Mouse (Mus musculus) gastrocnemius, postnatal 10 days (tissue): Measurements from ENCODE around the gene Shoc2. TPM values are rescaled to one million over a fixed set of nuclear protein-coding genes. Genes with fewer than 3 reads are reported as not detected.
"Not testable (repeated sequence)": the region's sequence is repeated elsewhere in the genome, so short reads cannot be mapped to it uniquely, and the experiment has no call there.

ENCODE experiments used
- DNase-seq: peaks from one replicate; pipeline ENCODE4 v3.0.0; 2021; ENCODE audit warnings: mixed read lengths
- total RNA-seq, 2 experiments: library from RNA; stranded (reverse); gene quantifications; 2 replicates each; pipeline ENCODE4 v1.2.3; 2021

Shoc2 gene
- total RNA-seq, 2 experiments from 2014 or later, result 25.2 to 29.8 TPM

GRCm38 (mm10) chr19:53933050-53933449 is 11.1 kb upstream of the Shoc2 start:
- no peak for DNase-seq

GRCm38 (mm10) chr19:53934046-53934445 is 10.1 kb upstream of the Shoc2 start:
- DNase-seq, result no peak

GRCm38 (mm10) chr19:53939467-53939866 is 4.6 kb upstream of the Shoc2 start:
- DNase-seq, result no peak

DNA sequence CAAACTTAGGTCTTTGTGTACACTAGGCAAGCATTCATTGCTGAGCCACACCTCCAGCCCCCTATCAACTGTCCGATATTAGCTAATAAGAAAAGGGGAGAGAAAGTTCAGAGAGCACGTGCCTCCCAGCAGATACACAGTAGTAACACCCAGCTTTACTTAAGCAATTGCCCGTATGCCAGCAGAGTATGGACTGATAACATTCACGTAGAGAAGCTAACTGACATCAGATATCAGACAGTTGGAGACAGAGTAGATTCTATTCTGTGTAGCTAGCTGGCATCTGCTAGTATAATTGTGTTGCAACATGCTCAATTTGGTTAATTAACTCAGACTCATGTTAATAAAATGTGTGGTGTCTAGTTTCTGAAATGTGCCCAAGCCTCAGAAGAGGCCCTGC is 3.0 kb upstream of the Shoc2 start:
- no peak for DNase-seq

DNA sequence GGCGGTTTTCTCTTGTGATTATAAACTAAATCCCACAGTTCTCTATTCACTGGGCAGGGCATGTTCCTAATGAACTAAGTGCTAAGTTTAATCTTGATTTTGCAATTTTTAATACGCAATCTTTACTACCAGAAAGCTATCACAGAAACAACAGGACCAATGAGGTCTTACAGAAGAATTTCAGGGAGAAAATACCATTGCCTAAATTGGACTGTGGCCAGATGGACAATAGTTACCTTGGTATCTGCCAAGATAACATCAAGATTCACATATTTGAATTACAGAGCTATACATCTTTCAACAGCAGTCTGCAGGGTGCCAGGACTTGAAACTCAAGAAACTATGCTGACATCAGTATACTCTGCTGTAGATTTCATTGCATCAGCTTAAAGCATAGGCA is 1.8 kb upstream of the Shoc2 start:
- DNase-seq, result no peak

GRCm38 (mm10) chr19:53944786-53945169 is 672 bp downstream of the Shoc2 start:
- no peak for DNase-seq

- peak; percentile 49 for DNase-seq
Observed at GRCm38 (mm10) chr19:53945171-53946042, 1.3 kb downstream of the Shoc2 start.

- DNase-seq, result no peak
Observed at GRCm38 (mm10) chr19:53957513-53957912, 13.4 kb downstream of the Shoc2 start.

- DNase-seq, result no peak
Observed at GRCm38 (mm10) chr19:53962511-53962910, 18.4 kb downstream of the Shoc2 start.

GRCm38 (mm10) chr19:53964347-53964746 is 20.2 kb downstream of the Shoc2 start:
- DNase-seq, result not testable (repeated sequence)

- no peak for DNase-seq
Observed at GRCm38 (mm10) chr19:53964910-53965633, 21.0 kb downstream of the Shoc2 start.

GRCm38 (mm10) chr19:53969226-53969625 is 25.1 kb downstream of the Shoc2 start:
- DNase-seq, result no peak

DNA sequence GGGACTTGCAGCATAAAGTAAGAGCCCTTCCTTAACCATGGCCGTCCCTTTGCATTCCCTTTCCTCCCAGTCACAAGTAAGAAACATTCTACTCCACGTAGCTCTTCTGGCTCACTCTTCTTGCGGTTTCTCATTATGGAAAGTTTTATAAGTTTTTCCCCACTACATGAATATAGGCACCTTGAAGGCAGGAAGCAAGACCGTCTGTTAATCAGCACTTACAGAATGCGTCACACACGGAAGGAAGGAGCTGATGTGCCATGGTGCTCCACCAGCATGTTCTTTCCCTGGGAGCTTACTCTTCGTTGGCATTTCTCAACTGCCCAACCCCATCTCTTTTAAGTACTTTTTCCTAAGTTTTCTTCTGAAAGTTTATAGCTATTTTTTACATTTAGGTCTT is 27.8 kb downstream of the Shoc2 start:
- no peak for DNase-seq

DNA sequence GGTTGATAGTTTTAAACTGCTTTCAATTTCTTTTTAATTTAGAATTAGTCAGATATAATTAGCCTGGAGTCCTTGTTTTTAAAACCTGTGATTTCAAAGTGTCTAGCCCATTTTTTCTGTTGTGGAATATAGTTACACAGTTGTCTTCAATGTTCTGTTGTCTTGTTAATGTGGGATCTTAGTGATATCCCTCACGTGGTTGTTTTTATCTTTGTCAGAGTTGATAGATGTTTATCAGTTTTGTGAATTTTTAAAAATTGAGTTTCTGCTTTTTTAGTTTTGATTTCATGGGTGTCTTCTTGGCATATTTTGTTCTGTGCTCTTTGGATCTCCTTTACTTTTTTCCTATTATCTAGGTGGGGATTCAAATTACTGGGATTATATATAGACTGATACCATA is 29.6 kb downstream of the Shoc2 start:
- DNase-seq, result no peak

GRCm38 (mm10) chr19:53982041-53982440 is 37.9 kb downstream of the Shoc2 start:
- DNase-seq, result no peak

DNA sequence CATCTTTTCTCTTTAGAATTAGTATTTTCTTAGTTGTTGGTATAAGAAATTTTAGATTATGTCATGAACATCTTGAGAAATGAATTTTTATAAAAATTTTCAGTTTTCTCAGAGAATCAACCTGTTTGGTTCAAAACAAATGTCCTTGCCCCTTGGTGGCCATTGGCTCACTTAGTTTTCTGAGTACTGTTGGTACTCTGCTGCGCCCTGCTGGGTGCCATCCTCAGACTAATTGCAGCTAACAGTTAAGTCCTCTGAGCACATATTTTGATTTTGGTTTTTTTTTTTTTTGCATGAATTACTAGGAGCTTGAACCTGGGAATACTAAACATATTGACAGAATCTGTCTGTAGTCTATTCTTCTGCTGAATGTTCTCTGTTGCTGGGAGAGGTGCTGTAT is 39.2 kb downstream of the Shoc2 start:
- no peak for DNase-seq

- no peak for DNase-seq
Observed at GRCm38 (mm10) chr19:53984628-53985027, 40.5 kb downstream of the Shoc2 start.

DNA sequence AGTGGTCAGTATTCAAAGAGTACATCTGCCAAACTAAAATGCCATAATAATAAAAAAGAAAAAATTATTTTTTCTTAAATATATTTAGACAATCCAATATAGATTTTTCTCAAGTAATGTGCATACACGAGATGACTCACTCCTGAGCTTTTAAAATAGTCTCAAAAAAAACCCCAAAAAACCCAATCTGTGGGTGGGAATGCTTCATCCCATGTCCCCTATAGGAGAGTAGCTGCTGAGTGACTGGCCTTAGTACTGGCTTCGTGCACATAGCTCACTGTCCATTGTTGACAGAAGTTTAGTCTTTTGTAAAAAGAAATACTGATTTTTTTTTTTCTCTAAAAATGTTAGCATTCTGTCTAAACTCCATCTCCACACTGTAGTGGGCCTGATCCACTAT is 46.4 kb downstream of the Shoc2 start:
- DNase-seq, result no peak

- no peak for DNase-seq
Observed at GRCm38 (mm10) chr19:53993860-53994259, 49.8 kb downstream of the Shoc2 start.

- DNase-seq, result no peak
Observed at GRCm38 (mm10) chr19:53994276-53994675, 50.2 kb downstream of the Shoc2 start.

DNA sequence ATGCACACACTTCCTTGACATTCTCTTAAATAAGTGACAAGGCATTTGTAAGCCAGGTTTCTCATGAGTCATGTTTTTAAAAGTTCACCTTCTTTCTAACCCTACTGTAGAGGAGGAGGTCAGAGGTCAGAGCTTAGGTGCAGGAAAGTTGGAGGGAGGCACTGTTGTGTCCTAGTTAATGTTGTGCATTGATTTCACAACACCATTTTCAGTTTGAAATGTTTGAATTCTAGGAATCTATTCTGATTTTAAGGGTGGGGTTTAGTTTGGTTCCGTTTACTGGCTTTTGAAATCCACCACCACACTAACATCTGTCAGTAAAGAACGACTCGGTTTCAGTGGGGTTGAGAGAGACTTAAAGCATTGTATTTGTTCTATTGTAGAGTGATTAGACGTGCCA is 66.9 kb downstream of the Shoc2 start:
- no peak for DNase-seq

DNA sequence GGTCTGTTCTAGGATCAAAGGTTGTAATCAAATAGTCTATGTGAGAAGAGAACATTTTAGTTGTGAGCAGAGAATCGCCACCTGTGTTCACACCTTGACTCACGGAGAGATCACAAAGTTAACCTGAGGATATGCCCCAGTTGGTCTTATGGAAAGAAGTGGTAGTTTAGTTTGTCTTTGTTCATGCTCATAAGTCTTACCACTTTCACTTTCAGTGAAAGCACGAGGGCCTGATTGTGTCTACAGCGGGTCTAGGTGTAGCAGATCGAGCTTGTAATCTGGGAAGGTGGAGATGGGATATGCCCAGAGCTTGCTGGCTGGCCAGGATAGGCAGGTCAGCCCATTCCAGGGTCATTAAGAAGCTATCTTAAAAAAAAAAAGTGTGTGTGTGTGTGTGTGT is 70.9 kb downstream of the Shoc2 start:
- DNase-seq, result no peak

DNA sequence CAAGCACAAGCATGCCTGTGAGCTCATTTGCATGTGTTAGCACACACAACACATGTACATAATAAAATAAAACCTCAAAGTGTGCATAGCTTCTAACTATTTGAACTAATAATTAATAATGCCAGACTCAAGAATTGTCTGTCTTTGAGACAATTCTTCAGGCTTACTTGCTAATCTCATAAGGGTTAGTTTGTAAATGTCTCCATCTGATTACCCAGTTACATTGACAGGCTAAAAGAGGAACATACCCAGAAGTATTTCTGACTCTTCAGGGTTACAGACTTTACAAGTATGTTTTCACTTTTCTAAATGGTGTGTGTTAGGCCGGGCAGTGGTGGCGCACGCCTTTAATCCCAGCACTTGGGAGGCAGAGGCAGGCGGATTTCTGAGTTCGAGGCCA is 71.4 kb downstream of the Shoc2 start:
- no peak for DNase-seq

GRCm38 (mm10) chr19:54035100-54035499 is 91.0 kb downstream of the Shoc2 start:
- no peak for DNase-seq
